Mouse (Mus musculus) brown adipose tissue, adult 24 weeks (tissue): ENCODE measurements around the gene Gjb2. TPM values are rescaled to one million over a fixed set of nuclear protein-coding genes. Genes with fewer than 3 reads are reported as not detected.
A peak's percentile ranks its signal among the peaks of the same experiment; 100 is the strongest.

Experiments
- H3K27ac ChIP-seq: fragments of 200-500 bp; replicated peaks from 2 replicates; pipeline ENCODE4 v1.5.1; 2012; ENCODE audit warnings: low read depth, mild to moderate bottlenecking, low read length
- H3K4me1 ChIP-seq: fragments of 200-500 bp; 2 replicates; pipeline ENCODE4 v1.6.1; 2012; ENCODE audit warnings: low read length, mixed read lengths; ENCODE audit not compliant: control insufficient read depth, insufficient read depth, insufficient read length
- H3K4me3 ChIP-seq: fragments of 200-500 bp; 2 replicates; pipeline ENCODE4 v1.5.1; 2012; ENCODE audit warnings: low read depth, mild to moderate bottlenecking, low read length, moderate library complexity; ENCODE audit not compliant: insufficient read depth
- polyA plus RNA-seq: library from polyadenylated mRNA; stranded (reverse); fragments of >200 nt; gene quantifications from 2 replicates; pipeline ENCODE4 v1.2.4, GENCODE M21; 2012; ENCODE audit not compliant: missing spikeins, insufficient read depth, insufficient read length

Gene Gjb2
- polyA plus RNA-seq = 0.55 TPM in 1 of 2 replicates, not detected in the other

DNA sequence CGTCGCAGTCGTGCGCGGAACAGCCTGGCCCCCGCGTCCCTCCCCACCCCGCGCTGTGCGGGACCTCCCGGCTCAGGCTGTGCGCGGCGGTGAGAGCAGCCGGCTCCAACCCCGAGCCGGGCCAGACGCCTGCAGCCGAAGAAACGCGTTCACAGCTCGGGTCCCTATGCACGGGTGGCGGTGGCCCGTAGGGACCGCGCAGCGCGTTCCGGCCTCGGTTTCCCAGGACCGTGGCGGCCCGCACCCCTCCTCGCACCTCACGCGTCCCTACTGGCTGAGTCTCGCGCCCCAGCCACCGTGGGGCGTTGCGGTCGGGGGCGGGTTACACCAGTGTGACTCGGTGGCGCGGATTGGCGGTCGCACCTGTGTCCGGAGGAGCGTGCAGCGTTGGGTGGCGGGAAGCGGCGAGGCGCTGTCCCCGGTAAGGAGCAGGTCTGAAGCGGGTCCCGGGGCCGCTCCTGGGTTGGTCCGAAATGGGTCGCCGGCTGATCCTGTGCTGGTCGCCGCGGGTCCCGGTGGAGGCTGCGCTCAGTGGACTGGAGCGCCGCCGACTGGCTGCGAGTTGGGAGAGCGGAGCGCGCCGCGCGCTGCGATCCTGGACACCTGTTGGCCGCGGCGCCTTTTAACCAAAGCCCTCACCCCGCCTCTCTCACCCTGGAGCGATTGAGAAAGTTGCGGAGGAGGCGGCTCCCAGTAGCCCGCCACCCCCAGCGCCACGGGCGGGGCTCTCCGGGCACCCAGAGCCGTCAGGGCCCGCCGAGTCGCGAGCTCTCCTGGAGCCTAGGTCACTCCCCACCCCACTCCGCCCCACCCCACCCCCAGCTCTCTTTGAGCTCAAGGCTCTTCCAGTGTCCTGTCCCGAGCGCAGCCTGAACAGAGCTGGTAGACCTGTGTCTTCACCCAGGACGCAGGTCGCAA lies at the start of gene Gjb2:
Gene Gjb2 (minus strand): TSS at position 597 of the 918 bp plus-strand sequence.
- no peaks in the 10 kb centered on the region for H3K4me1 ChIP-seq
- H3K4me3 ChIP-seq = peak within 1 kb of the TSS; percentile 61
- no peak within 1 kb of the TSS for H3K27ac ChIP-seq

GRCm38 (mm10) chr14:57145741-57146140 lies 41.2 kb upstream of the Gjb2 start:
- no peak overlapping the region for H3K4me3 ChIP-seq
- no peaks in the 10 kb centered on the region for H3K4me1 ChIP-seq
- H3K27ac ChIP-seq = no peak overlapping the region

GRCm38 (mm10) chr14:57135265-57135664 lies 30.8 kb upstream of the Gjb2 start:
- no peak overlapping the region for H3K27ac ChIP-seq
- no peaks in the 10 kb centered on the region for H3K4me1 ChIP-seq
- no peak overlapping the region for H3K4me3 ChIP-seq

DNA sequence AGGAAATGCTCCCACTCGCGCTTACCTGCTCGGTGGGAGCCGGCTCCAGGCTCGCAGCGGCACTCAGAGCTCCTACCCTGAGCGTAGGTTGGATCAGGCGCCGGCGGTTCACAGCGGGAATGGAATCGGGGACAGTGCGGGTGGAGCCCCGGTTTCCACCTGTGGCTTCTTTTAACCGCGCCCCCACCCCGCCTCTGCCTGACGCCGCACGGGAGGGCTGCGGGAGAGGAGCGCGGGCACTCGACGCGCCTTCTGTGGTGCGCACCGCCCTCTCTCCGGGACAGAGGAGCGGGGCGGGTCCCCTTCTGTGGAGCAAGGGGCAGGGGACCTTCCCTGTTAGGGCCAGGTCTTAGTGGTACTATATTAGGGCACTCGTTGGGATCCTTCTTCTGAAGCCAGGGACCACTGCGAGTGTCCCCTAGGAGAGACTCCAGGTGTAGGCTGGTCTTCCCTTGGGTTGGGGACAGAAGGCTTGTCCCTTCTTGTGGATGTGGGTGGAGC lies 28.7 kb upstream of the Gjb2 start, which contains the start of gene Gjb6:
Gene Gjb6 (minus strand): TSS at position 451 of the 501 bp plus-strand sequence.
- Histone ChIP-seq H3K27ac (no peak within 1 kb of the TSS), H3K4me3 (no peak within 1 kb of the TSS), H3K4me1 (no peaks in the 10 kb centered on the region)

GRCm38 (mm10) chr14:57127383-57127782 lies 22.9 kb upstream of the Gjb2 start:
- Histone ChIP-seq H3K27ac (no peak overlapping the region), H3K4me1 (no peaks in the 10 kb centered on the region), H3K4me3 (no peak overlapping the region)

DNA sequence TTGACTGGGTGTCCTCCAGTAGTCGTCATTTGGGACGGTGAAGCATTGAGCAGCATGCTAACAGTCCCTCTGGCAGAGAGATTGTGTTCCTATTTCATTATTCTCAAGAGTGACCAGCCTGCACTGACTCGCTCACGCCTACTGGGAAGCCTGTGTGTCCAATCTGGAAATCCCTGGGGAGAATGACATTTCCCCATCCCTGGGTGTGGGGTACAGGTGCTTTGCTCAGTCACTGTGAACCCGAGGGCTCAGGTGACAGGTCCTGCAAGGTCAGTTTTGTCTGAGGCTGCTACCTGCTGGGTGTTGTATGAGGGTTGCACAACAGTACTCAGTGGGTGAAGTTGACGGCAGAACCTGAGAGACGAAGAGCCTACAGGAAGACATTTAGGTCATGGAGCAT lies 17.8 kb upstream of the Gjb2 start:
- no peaks in the 10 kb centered on the region for H3K4me1 ChIP-seq
- no peak overlapping the region for H3K27ac ChIP-seq
- no peak overlapping the region for H3K4me3 ChIP-seq

DNA sequence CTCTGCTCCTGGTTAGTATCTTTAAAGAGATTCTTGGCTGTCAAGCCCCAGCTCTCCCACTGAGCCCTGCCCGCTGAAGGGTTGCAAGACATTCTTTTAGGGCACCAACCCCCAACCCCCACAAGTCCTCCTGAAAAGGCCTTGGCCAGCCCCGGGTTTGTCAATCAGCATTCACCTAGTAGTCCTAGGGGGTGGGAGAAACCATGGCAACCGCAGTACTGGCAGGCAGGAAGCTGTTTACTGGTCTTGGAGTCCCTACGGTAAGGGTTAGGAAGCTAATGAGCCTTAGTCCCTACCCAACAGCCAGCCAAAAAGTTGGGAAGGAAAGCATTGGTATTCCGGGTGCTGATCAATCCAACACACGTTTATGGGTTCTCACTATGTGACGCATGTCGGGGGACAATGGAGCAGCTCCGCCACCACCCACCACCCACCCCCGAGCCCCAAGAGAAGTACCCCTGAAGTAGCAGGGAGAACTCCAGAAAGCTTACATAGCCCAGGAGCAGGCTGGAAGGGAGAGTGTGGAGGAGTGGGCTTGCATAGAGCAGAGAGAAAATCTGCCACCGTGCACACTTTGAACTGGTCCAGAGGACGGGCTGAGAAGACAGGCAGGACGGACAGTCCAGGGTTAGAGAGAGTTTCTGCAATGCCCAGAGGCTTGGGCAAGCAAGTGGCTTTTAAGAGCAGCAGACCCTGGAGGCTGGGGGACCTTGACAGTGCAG lies 11.5 kb upstream of the Gjb2 start, which contains the start of gene Gm4491:
Gene Gm4491 (minus strand): TSS at position 61 of the 722 bp plus-strand sequence.
- Histone ChIP-seq H3K4me3 (no peak within 1 kb of the TSS), H3K27ac (no peak within 1 kb of the TSS), H3K4me1 (no peaks in the 10 kb centered on the region)

GRCm38 (mm10) chr14:57109194-57109593 lies 4.7 kb upstream of the Gjb2 start:
- H3K4me1 ChIP-seq = no peaks in the 10 kb centered on the region
- H3K4me3 ChIP-seq = no peak overlapping the region
- H3K27ac ChIP-seq = no peak overlapping the region

GRCm38 (mm10) chr14:57107916-57108315 lies 3.4 kb upstream of the Gjb2 start:
- Histone ChIP-seq H3K27ac (no peak overlapping the region), H3K4me3 (no peak overlapping the region), H3K4me1 (no peaks in the 10 kb centered on the region)

GRCm38 (mm10) chr14:57107091-57107490 lies 2.6 kb upstream of the Gjb2 start:
- Histone ChIP-seq H3K27ac (no peak overlapping the region), H3K4me3 (no peak overlapping the region), H3K4me1 (no peaks in the 10 kb centered on the region)

- H3K4me3 ChIP-seq = no peak overlapping the region
- no peak overlapping the region for H3K27ac ChIP-seq
- no peaks in the 10 kb centered on the region for H3K4me1 ChIP-seq
These were observed 1.2 kb upstream of the Gjb2 start for GRCm38 (mm10) chr14:57105721-57106120.

GRCm38 (mm10) chr14:57105111-57105510 lies 609 bp upstream of the Gjb2 start:
- no peak overlapping the region for H3K27ac ChIP-seq
- H3K4me1 ChIP-seq = no peaks in the 10 kb centered on the region
- H3K4me3 ChIP-seq = peak overlapping the region; percentile 61; the same call in 1 of the 2 replicates

DNA sequence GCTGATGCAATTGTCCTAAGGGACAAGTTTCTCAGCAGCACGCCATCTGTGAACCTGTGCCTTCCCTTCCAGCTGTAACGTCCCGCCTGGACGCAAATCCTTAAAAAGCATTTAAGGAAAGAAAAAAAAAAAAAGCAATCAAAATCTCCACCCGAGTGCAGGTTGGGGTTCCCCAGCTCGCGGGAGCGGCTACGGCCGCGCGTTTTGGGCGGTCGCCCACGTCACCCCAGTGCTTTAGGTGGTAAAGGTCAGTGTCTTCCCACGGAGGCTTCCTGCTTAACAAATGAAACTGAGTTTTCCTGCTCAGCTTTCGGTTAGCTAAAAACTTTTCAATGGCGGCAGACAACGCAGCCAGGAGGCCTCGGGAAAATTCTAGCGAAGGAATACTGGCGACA lies 794 bp downstream of the Gjb2 start:
- no peak overlapping the region for H3K27ac ChIP-seq
- H3K4me1 ChIP-seq = no peaks in the 10 kb centered on the region
- H3K4me3 ChIP-seq = peak overlapping the region; percentile 61

DNA sequence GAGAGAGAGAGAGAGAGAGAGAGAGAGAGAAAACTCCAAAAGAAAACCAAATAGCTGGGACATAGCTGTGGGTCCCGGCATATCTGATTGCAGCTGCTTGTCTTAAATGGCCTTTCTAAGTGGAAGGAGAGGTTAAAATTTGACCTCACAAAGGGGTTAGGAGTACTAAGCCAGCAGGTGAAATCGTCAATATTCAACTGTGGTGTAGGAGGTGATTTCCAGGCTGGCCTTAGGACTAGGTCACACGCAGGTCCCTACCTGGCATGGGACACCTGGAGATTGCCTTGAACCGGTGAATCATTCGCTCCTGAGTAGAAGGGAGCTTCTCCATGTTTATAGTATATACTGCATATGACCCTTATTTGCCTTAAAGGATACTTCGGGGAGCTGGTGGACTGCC lies 1.4 kb downstream of the Gjb2 start:
- Histone ChIP-seq H3K4me3 (no peak overlapping the region), H3K27ac (no peak overlapping the region)

GRCm38 (mm10) chr14:57101623-57102022 lies 2.9 kb downstream of the Gjb2 start:
- Histone ChIP-seq H3K4me1 (no peaks in the 10 kb centered on the region), H3K27ac (no peak overlapping the region), H3K4me3 (no peak overlapping the region)

More for the DNA sequence above, 1.4 kb downstream of the Gjb2 start:
- no peaks in the 10 kb centered on the region for H3K4me1 ChIP-seq
